Mouse (Mus musculus) left cerebral cortex, postnatal 14 days (tissue): ENCODE measurements at regions not wholly inside any gene's neighbourhood (a gene's known extent, or its start where the extent isn't known, plus 50 kb on each side); places are given as distances from the start of the nearest gene placed in this dataset.

Source experiments
- DNase-seq, 2 experiments: peaks; one replicate each; pipeline ENCODE4 v3.0.0; 2021 to 2022; ENCODE audit warnings: low spot score in 2 of 2, mixed read lengths in 1 of 2
- intact Hi-C: fragments of 180-260 bp; cut with DNase I; formaldehyde crosslinking; loops from one replicate; pipeline ENCODE4 v1.15.1; 2025

DNA sequence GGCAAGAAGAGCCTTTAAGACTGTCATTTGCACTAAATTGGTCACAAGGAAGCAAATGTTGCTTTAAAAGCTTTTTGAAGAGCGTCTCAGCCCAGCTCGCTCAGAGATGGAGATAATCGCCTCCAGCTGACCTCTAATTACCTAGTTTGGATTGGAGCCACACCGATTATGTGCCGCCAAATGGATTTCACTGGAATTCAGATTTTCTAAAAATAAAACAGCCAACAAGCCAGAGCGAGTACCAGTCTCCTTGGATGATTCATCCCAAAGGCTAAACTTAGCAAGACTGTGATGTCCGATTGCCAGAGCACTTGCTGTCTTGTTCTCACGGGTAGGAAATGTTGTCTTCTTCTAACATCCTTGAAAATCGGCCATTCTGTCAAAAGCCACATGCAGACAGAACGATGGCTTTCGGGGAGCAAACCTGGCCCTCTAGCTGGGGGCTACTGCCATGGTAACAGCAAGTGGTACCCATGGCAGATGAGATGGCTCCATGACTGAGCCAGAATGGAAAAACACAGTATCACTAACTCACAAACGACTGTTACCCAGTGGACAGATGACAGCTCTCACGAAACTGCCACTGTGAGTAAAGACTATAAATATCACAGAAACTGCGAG is 676.1 kb downstream of the Epm2a start:
- intact Hi-C loops = no loop called here
- peak; percentile 58 to 69 for DNase-seq

DNA sequence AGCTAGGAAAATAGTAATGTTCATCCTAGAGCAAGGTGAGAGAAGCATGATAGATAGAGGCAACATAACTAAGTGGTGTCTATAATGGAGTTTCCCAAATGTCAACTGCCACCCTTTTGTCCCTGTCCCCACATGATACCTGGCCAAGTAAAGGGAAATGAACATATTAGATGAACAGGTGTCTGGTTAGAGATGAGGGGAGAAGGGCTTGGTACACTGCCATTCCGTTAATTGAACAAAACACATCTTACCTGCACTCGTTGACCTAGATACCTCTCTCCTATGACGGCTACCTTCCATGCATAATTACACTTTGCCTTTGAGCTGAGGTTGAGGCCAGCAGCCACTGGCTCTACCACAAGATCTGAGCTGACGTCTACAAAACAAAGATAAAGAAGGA is 677.4 kb downstream of the Epm2a start:
- no peak for DNase-seq
- intact Hi-C loops = no loop called here

DNA sequence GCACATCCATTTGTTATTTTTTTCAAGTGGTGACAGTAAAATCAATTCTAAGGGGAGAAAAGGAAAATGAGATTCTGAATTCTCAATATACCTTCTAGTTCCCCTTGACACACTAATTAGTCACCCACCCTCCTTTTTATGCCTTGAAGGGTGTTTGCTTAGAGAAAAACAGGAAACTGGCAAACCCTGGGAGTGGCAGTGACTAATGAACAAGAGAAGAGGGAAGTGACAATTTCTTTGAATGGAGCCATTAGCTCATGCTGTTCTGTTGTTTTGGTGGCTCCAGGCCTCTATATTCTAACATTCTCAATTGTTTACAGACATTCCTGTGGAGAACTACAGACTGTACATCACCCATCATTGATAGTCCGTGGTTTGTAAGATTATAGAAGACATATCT is 692.0 kb downstream of the Epm2a start:
- intact Hi-C loops = no loop called here

DNA sequence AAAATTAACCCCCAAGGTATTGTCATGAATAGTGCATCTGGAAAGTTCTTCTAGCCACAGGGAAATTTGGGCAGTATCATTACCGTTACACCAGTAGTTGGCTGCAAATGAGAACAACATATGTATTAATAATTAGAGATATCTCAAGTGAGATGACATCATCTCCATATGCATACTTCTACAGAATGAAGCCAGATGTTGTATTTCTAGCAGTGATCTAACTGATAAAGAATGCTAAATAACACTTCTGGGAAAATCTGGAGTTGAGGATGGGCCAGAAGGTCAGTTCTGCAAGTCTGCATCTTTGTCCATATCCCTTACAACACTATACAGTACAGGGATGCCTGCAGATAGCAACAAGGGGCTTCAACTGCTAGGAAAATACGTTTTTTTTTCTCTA is 702.7 kb downstream of the Epm2a start:
- DNase-seq = no peak
- intact Hi-C loops = no loop called here

More for the DNA sequence above, 692.0 kb downstream of the Epm2a start:
- DNase-seq = no peak

DNA sequence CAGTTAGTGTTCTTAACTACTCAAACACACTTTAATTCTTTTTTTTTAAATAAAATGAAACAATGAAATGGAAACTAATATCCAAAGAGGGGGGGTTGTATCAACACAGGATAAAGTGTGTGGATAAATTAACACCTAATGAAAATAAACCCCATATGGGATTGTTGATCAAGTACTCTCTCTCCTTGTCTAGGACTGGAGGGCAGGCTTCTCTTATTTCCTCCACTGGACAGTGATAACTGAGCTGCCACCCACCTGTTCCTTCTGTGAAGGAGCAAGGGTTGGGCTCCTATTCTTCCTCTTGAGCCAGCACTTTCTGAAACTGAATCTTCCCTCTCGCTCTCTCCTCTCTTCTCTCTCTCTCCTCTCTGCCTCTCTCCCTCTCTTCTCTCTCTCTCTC is 716.5 kb downstream of the Epm2a start:
- intact Hi-C loops = no loop called here
- DNase-seq = no peak

DNA sequence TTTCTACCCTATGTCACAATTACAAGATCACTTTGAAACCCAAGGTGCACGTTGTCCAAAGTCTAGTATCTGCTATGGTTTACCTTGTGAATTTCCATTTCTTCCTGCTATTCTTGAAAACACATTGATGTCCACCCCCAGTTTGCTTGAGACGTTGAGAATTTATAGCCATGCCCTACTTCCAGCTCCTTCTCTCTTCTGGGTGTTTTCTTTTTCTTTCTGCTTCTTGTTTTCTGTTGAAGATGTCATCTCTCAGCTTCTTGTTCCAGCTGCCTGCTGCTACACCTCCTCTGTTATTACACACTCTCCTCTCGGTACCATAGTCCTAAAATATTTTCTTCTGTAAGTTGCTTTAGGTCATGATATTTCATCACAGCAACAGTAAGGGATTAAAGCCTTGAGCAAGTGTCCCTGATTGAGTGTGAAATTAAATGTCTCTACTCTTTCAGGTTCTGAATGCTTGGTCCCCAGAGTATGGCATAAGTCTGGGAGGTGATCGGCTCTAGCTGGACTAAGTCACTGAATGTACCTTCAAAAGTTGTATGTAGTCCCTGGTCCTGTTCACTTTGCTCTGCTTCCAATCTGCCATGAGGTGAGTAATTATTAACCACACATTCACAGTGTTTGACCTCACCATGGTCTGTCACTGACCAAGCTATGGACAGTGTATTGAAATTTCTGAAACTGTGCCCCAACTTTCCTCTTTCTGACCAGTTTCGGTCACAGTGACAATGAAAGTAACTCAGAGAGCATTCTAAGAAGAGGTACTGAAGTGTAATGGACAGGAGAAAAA is 718.1 kb downstream of the Epm2a start:
- DNase-seq = peak in 1 of 2 experiments; percentile 2
- intact Hi-C loops = no loop called here

DNA sequence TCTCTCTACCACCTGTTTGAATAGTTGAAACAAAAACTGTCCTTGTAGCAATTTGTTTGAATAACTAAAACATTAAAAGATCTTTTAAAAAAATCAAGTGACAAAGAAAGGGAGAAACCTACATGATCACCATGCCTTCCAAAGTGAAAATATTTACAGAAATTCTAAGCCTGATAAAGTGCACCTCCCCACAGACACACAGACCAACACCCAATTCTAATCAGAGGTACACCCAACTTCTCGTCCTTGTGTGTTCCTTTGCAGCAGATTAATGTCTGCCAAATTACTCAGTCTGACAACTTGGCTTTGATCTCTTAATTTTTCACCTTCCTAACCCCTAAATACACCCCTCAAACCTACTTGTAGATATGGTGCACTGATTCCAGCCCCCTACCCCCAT is 719.1 kb downstream of the Epm2a start:
- intact Hi-C loops = no loop called here

DNA sequence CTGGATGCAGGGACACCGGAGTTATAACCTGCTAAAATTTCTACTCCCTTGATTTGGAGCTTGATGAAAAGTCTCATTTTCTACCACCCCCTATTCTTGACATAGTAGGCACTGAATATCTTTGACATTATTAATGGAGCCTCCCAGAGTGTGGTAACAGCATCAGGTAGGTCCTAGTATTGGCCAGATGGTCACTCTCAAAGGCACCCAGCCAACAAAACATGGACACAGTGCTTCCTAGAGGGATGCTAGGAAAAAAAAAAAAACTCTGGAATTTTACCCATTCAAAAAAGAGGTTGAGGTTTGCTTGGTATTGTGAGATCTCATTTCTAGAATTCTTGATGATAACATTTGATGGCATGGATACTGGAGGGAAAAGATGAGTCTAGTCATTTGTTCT is 740.8 kb downstream of the Epm2a start:
- no peak for DNase-seq
- intact Hi-C loops = no loop called here

More for the DNA sequence above, 719.1 kb downstream of the Epm2a start:
- DNase-seq = no peak

DNA sequence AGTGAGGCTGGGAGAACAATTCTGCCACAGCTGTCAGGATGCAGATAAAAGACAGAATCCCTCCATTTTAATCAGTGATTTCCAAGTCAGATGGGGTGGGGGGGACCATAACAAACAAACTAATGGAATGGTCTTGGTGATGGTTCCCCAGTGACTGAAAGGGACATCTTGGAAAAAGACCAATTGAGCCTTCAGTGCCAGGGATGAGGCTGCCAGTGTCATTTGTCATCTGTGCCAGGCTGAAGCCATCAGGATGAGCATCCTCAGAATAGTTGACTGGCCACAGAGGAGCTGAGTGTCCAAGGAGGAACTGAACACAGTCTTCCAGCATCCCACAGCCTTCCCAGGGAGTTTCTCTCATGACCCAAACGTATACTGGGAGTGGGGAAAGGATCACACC is 749.3 kb downstream of the Epm2a start:
- intact Hi-C loops = no loop called here
- DNase-seq = no peak

DNA sequence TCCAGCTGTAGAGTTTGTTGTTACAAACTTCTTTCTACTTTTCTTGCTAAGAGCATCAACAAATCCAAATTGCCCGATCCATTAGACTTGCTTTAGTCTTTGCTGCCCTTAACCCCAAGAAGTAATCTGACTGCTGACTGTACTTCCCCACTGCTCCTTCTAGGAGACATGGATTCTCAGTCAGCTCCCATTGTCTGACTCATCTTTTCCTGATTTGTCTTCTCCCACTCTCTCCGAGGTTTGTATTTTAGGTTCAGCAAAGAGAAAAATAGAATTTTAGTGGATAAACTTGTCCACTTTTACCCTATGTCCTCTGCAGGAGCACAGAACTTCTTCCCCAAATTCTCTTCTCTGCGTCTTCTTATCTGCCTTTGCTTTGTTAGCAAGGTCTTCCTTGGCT is 753.5 kb downstream of the Epm2a start:
- intact Hi-C loops = no loop called here
- DNase-seq = no peak

DNA sequence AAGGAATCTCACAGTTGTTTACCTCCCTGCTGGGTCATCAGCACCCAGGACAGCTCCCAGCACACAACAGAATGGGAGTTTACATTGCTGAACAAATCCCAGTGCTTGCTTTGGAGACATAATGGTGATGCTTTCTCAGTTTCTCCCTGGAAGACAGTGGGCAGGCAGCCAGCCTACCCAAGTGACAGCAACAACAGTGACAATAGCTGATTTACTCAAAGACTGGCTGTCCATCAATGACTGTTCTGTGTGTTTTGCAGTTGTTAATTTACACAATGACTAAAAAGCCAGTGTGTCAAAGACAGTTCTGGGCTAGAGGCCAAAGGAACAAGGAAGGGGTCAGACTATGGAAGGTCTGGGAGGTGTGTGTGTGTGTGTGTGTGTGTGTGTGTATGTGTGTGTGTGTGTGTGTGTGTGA is 762.2 kb downstream of the Utrn start:
- intact Hi-C loops = no loop called here
- peak; percentile 13 to 23 for DNase-seq

DNA sequence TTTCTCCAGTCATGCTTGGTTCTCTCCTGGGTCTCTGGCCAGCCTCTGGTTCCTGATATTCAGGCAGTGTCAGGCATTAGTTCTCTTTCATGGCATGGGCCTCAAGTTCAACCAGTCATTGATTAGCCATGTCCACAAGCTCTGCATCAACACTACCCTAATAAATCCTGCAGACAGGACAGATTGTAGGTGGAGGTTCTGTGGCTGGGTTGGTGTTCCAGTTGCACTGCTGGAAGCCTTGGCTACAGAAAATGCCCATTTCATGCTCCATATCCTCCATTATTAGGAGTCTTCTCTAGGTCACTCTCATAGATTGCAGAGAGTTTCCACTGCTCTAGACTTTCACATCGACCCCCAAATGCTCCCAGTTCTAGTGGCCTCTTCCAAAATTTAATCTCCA is 757.4 kb downstream of the Utrn start:
- intact Hi-C loops = no loop called here
- no peak for DNase-seq

DNA sequence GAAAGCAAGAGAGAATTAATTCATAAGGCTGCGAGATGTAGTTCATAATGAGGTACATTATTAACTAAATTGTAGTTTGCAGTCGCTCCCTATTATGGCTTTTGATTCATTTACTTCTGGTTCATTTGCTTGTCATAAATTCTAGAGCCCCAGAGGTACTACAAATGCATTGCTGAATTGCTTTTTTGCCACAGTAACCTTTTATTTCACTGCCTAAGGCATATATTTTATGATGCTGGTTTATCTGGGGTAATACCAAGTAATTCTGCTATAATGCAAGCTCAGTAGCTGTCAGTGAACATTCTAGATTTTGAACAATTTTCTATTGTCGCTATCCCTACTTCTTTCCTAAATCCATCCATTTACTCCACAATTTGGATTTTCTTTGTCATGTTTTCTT is 753.4 kb downstream of the Utrn start:
- intact Hi-C loops = no loop called here
- no peak for DNase-seq

DNA sequence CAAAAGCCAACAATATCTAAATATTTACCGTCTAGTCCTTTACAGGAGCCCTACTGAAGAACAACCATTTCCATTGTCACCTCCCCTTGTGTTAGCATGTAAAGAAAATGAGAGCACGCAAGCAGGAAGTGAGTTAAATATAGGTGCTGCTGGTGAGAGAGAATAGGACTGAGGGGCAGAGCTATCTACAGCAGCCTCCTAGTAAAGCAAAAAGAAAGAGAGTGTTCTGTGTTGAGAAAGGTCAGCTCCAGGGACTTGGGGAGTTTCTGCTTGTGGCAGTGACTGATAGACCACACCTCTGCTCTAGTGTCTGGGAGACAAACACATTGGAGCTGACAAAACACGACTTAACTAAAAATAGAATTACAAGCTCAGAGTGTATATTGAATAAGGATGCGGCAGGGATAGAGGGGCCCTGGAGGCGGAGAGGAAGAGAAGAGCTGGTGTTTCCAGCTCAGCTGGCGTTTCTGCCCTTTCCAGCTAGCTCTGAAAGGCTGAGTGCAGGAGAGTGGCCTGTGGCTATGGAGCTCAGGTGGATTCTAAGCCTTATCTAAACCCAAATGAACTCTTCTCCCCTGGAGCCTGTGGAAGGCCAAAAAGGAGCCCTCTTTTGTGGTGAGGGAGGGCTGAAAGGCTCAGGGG is 752.4 kb downstream of the Utrn start:
- DNase-seq = peak; percentile 6 to 60
- intact Hi-C loops = no loop called here

DNA sequence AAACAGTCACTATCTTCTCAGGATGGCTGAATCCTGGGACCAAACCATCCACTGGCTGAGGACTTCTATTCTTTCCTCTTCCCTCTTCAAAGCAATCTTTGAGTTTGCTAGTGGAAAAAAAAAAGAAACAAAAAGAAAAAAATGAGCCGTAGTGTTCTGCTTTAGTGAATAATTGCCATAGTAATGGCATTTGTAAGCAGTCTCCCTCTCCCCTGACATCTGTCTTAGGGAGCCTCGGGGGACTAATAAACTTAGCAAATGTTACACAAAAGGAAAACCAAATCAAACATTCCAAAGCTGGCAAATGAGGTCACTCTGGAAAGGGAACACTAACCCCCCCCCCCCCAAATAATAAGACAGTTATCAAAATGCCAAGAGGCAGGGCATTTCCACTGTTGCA is 744.9 kb downstream of the Utrn start:
- no peak for DNase-seq
- intact Hi-C loops = no loop called here

DNA sequence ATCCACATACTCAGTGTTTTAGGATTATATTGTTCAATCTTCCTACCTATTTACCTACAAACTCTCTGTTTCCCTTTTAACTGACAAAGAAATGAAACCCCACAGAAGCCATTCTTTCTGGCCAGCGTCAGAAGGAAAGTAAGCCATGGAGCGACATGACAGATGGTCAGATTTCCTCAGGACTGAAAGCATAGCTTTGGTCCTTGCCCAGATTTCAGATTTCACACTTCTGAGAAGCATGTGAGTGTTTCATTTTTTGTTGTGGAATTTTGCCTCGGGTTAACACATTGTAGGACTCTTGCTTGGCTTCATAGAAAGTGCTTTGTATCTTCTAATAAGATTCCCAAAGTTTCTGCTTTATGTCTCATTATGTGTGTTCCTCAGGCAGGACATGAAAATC is 739.7 kb downstream of the Utrn start:
- intact Hi-C loops = no loop called here
- no peak for DNase-seq

DNA sequence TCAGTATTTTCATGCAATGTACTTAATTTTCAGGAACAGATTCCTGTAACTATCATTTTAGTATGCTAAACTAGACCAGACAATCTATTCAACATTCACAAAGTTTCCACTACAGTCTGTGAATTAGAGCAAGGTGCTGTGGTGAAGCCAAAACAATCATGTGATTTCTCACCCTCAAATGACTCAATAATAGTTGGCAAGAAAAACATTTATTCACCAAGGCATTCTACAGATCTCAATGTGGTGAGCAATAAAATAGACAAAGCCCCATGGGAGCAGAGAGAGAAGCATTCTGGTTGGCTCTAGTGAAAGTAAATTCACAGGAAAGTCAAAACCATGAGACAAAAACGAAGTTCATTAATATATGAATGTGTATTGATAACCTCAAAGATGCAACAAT is 724.5 kb downstream of the Utrn start:
- intact Hi-C loops = no loop called here
- DNase-seq = no peak

DNA sequence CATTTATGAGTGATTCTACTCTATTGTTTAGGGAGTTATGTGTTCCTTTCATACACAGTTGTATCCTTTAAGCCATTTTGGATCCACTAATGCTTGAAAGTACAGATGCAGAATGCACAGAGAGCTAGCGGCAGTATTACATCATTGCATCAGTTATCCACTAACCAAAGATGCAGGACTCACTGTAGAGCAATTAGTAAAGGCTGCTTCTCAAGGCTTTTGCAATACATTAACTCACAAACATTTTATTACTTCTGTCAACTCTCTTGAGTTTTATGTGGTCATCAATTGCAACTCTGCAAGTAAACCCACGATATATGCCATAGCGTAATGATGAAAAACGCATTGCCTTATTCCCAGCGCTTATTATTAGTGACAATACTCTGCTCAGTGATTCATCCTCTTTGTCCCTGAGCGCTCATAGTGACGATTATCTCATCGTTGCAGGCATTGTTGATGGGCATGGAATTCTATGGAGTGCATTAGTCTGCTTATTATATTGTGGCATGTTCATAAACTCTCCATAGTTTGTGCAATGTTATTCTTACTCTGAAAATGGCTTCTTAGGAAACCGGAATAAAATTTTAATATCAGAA is 722.1 kb downstream of the Utrn start:
- intact Hi-C loops = no loop called here
- no peak for DNase-seq

DNA sequence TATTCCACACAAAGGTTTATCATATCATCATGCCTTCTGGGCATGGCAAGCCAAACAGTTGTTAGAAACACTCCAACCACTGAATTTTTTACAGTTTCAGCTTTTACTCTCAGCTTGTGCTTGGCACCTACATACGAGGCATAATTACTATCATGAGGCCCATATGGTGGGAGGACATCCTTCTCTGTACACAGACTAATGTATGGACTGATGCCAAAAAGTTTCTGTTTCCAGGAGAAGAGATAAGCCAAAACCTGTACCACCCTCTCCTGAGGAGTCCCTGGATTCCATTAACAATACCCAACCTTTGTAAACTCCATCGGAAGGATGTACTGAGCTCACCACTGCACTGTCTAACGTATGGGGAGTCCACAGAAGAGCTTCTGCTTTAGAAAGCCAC is 698.9 kb downstream of the Utrn start:
- intact Hi-C loops = no loop called here
- peak in 1 of 2 experiments; percentile 7 for DNase-seq

DNA sequence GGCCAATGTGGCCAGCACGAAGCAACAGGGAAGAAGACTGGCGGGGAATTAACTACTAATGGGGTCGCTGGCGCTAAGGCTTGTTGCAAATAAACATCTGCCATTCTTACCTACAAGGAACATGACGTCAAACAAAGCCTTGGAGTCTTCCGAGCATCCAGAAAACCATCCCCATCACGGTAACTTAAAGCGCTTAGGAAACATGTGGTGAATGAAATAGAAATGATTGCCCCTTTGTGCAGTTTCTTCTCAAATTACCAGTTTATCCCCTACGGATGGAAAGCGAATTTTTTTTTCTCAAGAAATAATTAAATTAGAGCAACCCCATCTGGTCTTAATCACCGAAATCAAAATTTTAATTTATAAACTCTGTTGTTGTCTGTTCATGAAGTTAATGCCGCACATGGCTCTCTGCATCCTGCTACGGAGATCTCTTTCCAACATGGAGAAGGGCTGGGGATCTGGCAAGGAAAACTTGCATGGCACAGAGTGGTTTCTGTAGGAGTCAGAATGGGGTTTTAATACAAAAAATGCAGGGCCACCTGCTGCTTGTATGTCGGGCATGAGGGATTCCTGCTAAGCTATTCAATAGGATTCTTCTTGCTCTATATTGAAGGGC is 694.9 kb downstream of the Utrn start:
- DNase-seq = no peak

More for the DNA sequence above, 694.9 kb downstream of the Utrn start:
- intact Hi-C loops = no loop called here
